Mouse (Mus musculus) ES-Bruce4 (cell line): ENCODE results near the gene Col18a1.

ENCODE experiments used
- CTCF ChIP-seq: IDR thresholded peaks from one replicate; pipeline ENCODE4 v1.8.1; 2011; ENCODE audit warnings: low read depth, low read length
- EP300 ChIP-seq: IDR thresholded peaks from 2 replicates; pipeline ENCODE4 v1.6.1; 2011; ENCODE audit warnings: low read depth, low read length; ENCODE audit not compliant: insufficient read depth
- POLR2A ChIP-seq: IDR thresholded peaks from one replicate; pipeline ENCODE4 v1.8.1; 2011; ENCODE audit warnings: low read length; ENCODE audit not compliant: insufficient read depth

DNA sequence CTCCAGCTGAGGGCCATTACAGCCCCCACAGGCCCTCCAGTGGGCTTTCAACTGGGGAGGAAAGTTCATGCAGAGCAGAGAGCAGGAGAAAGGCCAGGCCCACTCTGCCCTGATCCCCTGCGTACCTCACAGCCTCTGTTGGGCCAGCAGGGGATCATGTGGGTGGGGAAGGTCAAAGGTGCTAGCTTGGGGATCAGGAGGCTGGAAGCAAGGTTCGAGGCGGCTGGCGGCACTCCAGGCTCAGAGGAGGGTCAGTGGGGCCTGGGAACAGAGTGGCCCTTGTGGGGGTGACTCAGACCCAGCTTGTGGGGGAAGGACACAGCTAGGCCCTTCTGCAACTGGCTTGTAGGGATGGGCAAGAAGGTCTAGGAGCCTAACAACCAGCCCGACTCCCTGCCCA lies 42.9 kb upstream of the Col18a1 start:
- TF ChIP-seq CTCF (no peak), POLR2A (no peak), EP300 (no peak)
